Mouse (Mus musculus) megakaryocyte, embryonic 14.5 days (primary cell): ENCODE results near the gene Gpalpp1.

Experiments
- FLI1 ChIP-seq: IDR thresholded peaks from 2 replicates; pipeline ENCODE4 v1.6.1; 2012; ENCODE audit warnings: low read length, inconsistent platforms, mixed read lengths
- GATA1 ChIP-seq: IDR thresholded peaks from 3 replicates; pipeline ENCODE4 v1.6.1; 2012; ENCODE audit warnings: mixed read lengths, low read length, inconsistent platforms, borderline replicate concordance

- no peak for TF ChIP-seq GATA1
- no peak for TF ChIP-seq FLI1
These were observed 66.4 kb downstream of the Gpalpp1 start for GRCm38 (mm10) chr14:76044164-76044557.
